Mouse (Mus musculus): ENCODE measurements around the gene Gm26965.

The Gm26965 gene

GRCm38 (mm10) chr13:67525753-67526410 is at the start of gene Gm26965, which contains the start of gene Zfp87:
Gm26965 (minus strand) TSS chr13:67526151.
Zfp87 (minus strand) TSS chr13:67526177.
- peak; percentile 97 for DNase-seq (ENCODE audit: extremely low read depth, low read depth)

GRCm38 (mm10) chr13:67572591-67573189 is 46.7 kb upstream of the Gm26965 start:
- no peak for DNase-seq (ENCODE audit: extremely low read depth, low read depth)

GRCm38 (mm10) chr13:67553730-67554129 is 27.8 kb upstream of the Gm26965 start, which contains the start of gene Zfp748:
Zfp748 (minus strand) TSS chr13:67553830.
- DNase-seq (ENCODE audit: extremely low read depth, low read depth): no peak

- peak; percentile 86 for DNase-seq (ENCODE audit: extremely low read depth, low read depth)
Measured at GRCm38 (mm10) chr13:67552505-67553346, 26.8 kb upstream of the Gm26965 start.

GRCm38 (mm10) chr13:67545941-67546340 is 20.0 kb upstream of the Gm26965 start:
- DNase-seq (ENCODE audit: extremely low read depth, low read depth): no peak

GRCm38 (mm10) chr13:67527049-67527730 is 1.2 kb upstream of the Gm26965 start:
- DNase-seq (ENCODE audit: extremely low read depth, low read depth): peak; percentile 47

GRCm38 (mm10) chr13:67500908-67501307 is 25.0 kb downstream of the Gm26965 start:
- DNase-seq (ENCODE audit: extremely low read depth, low read depth): no peak

GRCm38 (mm10) chr13:67500084-67500719 is 25.7 kb downstream of the Gm26965 start, which contains the start of gene Zfp58:
Zfp58 (minus strand) TSS chr13:67500555.
- DNase-seq (ENCODE audit: extremely low read depth, low read depth): peak; percentile 89

GRCm38 (mm10) chr13:67495631-67496030 is 30.3 kb downstream of the Gm26965 start:
- no peak for DNase-seq (ENCODE audit: extremely low read depth, low read depth)

- no peak for DNase-seq (ENCODE audit: extremely low read depth, low read depth)
Measured at GRCm38 (mm10) chr13:67484424-67484811, 41.5 kb downstream of the Gm26965 start.

GRCm38 (mm10) chr13:67483625-67484423 is 42.1 kb downstream of the Gm26965 start, which contains the start of gene Zfp874b:
Zfp874b (minus strand) TSS chr13:67484258.
- DNase-seq (ENCODE audit: extremely low read depth, low read depth): peak; percentile 90

- DNase-seq (ENCODE audit: extremely low read depth, low read depth): no peak
Measured at GRCm38 (mm10) chr13:67481528-67481927, 44.4 kb downstream of the Gm26965 start.

GRCm38 (mm10) chr13:67469274-67469673 is 56.7 kb downstream of the Gm26965 start:
- DNase-seq (ENCODE audit: extremely low read depth, low read depth): no peak

- DNase-seq (ENCODE audit: extremely low read depth, low read depth): peak; percentile 68
Measured at GRCm38 (mm10) chr13:67463506-67464185, 62.3 kb downstream of the Gm26965 start.

- no peak for DNase-seq (ENCODE audit: extremely low read depth, low read depth)
Measured at GRCm38 (mm10) chr13:67452021-67452309, 74.0 kb downstream of the Gm26965 start.

- DNase-seq (ENCODE audit: extremely low read depth, low read depth): peak; percentile 83
Measured at GRCm38 (mm10) chr13:67451172-67452020, 74.6 kb downstream of the Gm26965 start, which contains the start of gene Zfp874a. Zfp874a (minus strand) TSS chr13:67451624.

Measured in MEL-GATA-1-ER (cell line).